Mouse (Mus musculus) spleen, postnatal 10 days (tissue): Measurements from ENCODE around the gene Uckl1.

ENCODE experiments used
- DNase-seq, 2 experiments: peaks; one replicate each; pipeline ENCODE4 v3.0.0; 2021 to 2022; ENCODE audit warnings: low spot score in 2 of 2

The Uckl1 gene

GRCm38 (mm10) chr2:181589732-181590105 lies 5.0 kb upstream of the Uckl1 start:
- DNase-seq, result peak in 1 of 2 experiments; percentile 4

- peak in 1 of 2 experiments; percentile 4 for DNase-seq
Measured at GRCm38 (mm10) chr2:181589011-181589731, 4.5 kb upstream of the Uckl1 start.

GRCm38 (mm10) chr2:181588229-181588780 lies 3.6 kb upstream of the Uckl1 start:
- peak in 1 of 2 experiments; percentile 4 for DNase-seq

- no peak for DNase-seq
Measured at GRCm38 (mm10) chr2:181587796-181588195, 3.1 kb upstream of the Uckl1 start.

GRCm38 (mm10) chr2:181586124-181586523 lies 1.4 kb upstream of the Uckl1 start:
- peak in 1 of 2 experiments; percentile 2 for DNase-seq

GRCm38 (mm10) chr2:181585506-181585905 lies 814 bp upstream of the Uckl1 start:
- peak in 1 of 2 experiments; percentile 2 for DNase-seq

GRCm38 (mm10) chr2:181583460-181584257 lies 1.0 kb downstream of the Uckl1 start:
- DNase-seq, result peak in 1 of 2 experiments; percentile 3

- DNase-seq, result peak; percentile 2 to 12
Measured at GRCm38 (mm10) chr2:181582939-181583338, 1.8 kb downstream of the Uckl1 start.

- DNase-seq, result peak; percentile 9 to 17
Measured at GRCm38 (mm10) chr2:181582358-181582757, 2.3 kb downstream of the Uckl1 start.

GRCm38 (mm10) chr2:181581402-181582120 lies 3.1 kb downstream of the Uckl1 start:
- DNase-seq, result peak; percentile 80 to 91

- peak; percentile 78 to 88 for DNase-seq
Measured at GRCm38 (mm10) chr2:181581016-181581401, 3.7 kb downstream of the Uckl1 start.

- DNase-seq, result peak in 1 of 2 experiments; percentile 8
Measured at GRCm38 (mm10) chr2:181580131-181580772, 4.4 kb downstream of the Uckl1 start.

GRCm38 (mm10) chr2:181579681-181580080 lies 5.0 kb downstream of the Uckl1 start:
- DNase-seq, result peak in 1 of 2 experiments; percentile 8

GRCm38 (mm10) chr2:181578790-181579618 lies 5.7 kb downstream of the Uckl1 start:
- DNase-seq, result peak in 1 of 2 experiments; percentile 7

- peak in 1 of 2 experiments; percentile 24 for DNase-seq
Measured at GRCm38 (mm10) chr2:181577981-181578581, 6.6 kb downstream of the Uckl1 start.

- peak in 1 of 2 experiments; percentile 11 for DNase-seq
Measured at GRCm38 (mm10) chr2:181577126-181577525, 7.6 kb downstream of the Uckl1 start.

GRCm38 (mm10) chr2:181576613-181577012 lies 8.1 kb downstream of the Uckl1 start:
- no peak for DNase-seq

GRCm38 (mm10) chr2:181574921-181575545 lies 9.7 kb downstream of the Uckl1 start:
- DNase-seq, result peak in 1 of 2 experiments; percentile 11

GRCm38 (mm10) chr2:181573961-181574360 lies 10.7 kb downstream of the Uckl1 start:
- peak in 1 of 2 experiments; percentile 9 for DNase-seq
